Mouse (Mus musculus) neural tube, embryonic 11.5 days (tissue): Measurements from ENCODE around the gene Ncdn. TPM values are rescaled to one million over a fixed set of nuclear protein-coding genes. Genes with fewer than 3 reads are reported as not detected.

Experiments used
- ATAC-seq: fragments of 200-750 bp; cut with Nextera tagmentation; 2 replicates; pipeline ENCODE4 v1.8.0; 2017; ENCODE audit warnings: moderate number of reproducible peaks, mild to moderate bottlenecking, moderate TSS enrichment, moderate library complexity; ENCODE audit not compliant: insufficient read depth, low FRiP score, low TSS enrichment
- DNase-seq: peaks from one replicate; pipeline ENCODE4 v3.0.0-alpha.2; 2015; ENCODE audit warnings: low spot score
- H3K27ac ChIP-seq: fragments of 300-500 bp; sonication (generic); 2 replicates; pipeline ENCODE4 v1.5.1; 2014; ENCODE audit warnings: low read depth, mild to moderate bottlenecking, low read length
- H3K27me3 ChIP-seq: fragments of 300-500 bp; sonication (generic); 2 replicates; pipeline ENCODE4 v1.6.1; 2014; ENCODE audit warnings: mild to moderate bottlenecking, low read length, mixed read lengths; ENCODE audit not compliant: control insufficient read depth, insufficient read depth
- H3K36me3 ChIP-seq: fragments of 300-500 bp; sonication (generic); 2 replicates; pipeline ENCODE4 v1.6.1; 2014; ENCODE audit warnings: mild to moderate bottlenecking, low read length, moderate library complexity, mixed read lengths; ENCODE audit not compliant: control insufficient read depth, insufficient read depth
- H3K4me1 ChIP-seq: fragments of 300-500 bp; sonication (generic); 2 replicates; pipeline ENCODE4 v1.6.1; 2014; ENCODE audit warnings: low read length, mixed read lengths; ENCODE audit not compliant: control insufficient read depth, insufficient read depth
- H3K4me2 ChIP-seq: fragments of 300-500 bp; sonication (generic); 2 replicates; pipeline ENCODE4 v1.6.1; 2014; ENCODE audit warnings: low read depth, mild to moderate bottlenecking, moderate library complexity
- H3K4me3 ChIP-seq: fragments of 300-500 bp; sonication (generic); 2 replicates; pipeline ENCODE4 v1.5.1; 2014; ENCODE audit warnings: low read depth, low read length
- H3K9ac ChIP-seq: fragments of 300-500 bp; sonication (generic); 2 replicates; pipeline ENCODE4 v1.6.1; 2014; ENCODE audit warnings: mild to moderate bottlenecking, low read length
- H3K9me3 ChIP-seq: fragments of 300-500 bp; sonication (generic); 2 replicates; pipeline ENCODE4 v1.6.1; 2016; ENCODE audit warnings: low read length; ENCODE audit not compliant: control insufficient read depth
- WGBS: fragments of 180-500 bp; shearing (Covaris S2); extraction: QIAGEN DNeasy Blood & Tissue Kit; methylation state at CpG from one replicate; pipeline ENCODE4 v1.1.7; 2014; 5-methylcytosine and 5-hydroxymethylcytosine counted together
- polyA plus RNA-seq: library from polyadenylated mRNA; unstranded; fragments of >200 nt; fragmentation: Nextera tagmentation; extraction: Ambion mirVana; gene quantifications from 2 replicates; pipeline ENCODE4 v1.2.1, GENCODE M21; 2014

Ncdn gene
- polyA plus RNA-seq, 1 experiment from 2014 or later, result 41.9 TPM

GRCm38 (mm10) chr4:126775182-126775581 lies 21.9 kb upstream of the Ncdn start:
- WGBS, result 82% methylated on average over 1 of the region's 1 CpGs
- H3K27ac ChIP-seq, result no peak overlapping the region
- peaks cover 9% of the 10 kb centered on the region; the same call in 1 of the 2 replicates for H3K4me1 ChIP-seq
- no peaks in the 10 kb centered on the region for H3K27me3 ChIP-seq
- DNase-seq, result no peak
- no peak overlapping the region for H3K4me2 ChIP-seq
- H3K36me3 ChIP-seq, result no peaks in the 10 kb centered on the region
- H3K4me3 ChIP-seq, result no peak overlapping the region
- H3K9me3 ChIP-seq, result no peaks in the 10 kb centered on the region
- no peak for ATAC-seq
- H3K9ac ChIP-seq, result no peak overlapping the region

GRCm38 (mm10) chr4:126773871-126774270 lies 20.6 kb upstream of the Ncdn start:
- Histone ChIP-seq H3K36me3 (no peaks in the 10 kb centered on the region), H3K4me1 (no peaks in the 10 kb centered on the region), H3K27me3 (no peaks in the 10 kb centered on the region), H3K4me3 (no peak overlapping the region), H3K27ac (no peak overlapping the region), H3K4me2 (no peak overlapping the region), H3K9me3 (no peaks in the 10 kb centered on the region), H3K9ac (no peak overlapping the region)
- 92% methylated on average over 6 of the region's 6 CpGs for WGBS
- DNase-seq, result no peak
- ATAC-seq, result no peak

DNA sequence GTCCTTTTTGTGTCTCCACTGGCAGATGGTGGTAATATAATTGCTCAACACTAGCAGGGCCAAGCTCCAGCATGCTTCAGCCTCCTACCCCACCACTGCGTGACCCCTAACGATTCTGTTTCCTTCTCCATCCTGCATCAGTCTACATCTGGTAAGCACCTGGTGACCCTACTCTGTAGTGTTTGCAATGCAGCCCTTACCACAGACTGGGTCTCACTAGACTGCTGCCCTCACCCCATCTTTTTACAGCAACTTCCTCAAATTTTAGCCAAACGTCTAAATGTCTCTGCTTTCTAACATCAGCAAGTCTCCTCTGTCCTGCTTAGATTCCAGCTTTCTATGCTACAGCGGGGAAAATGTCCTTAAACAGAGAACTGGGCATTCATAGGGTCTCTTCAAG lies 17.6 kb upstream of the Ncdn start:
- no peaks in the 10 kb centered on the region for H3K27me3 ChIP-seq
- H3K4me1 ChIP-seq, result no peaks in the 10 kb centered on the region
- 78% methylated on average over 4 of the region's 4 CpGs for WGBS
- no peak overlapping the region for H3K9ac ChIP-seq
- H3K4me2 ChIP-seq, result no peak overlapping the region
- no peaks in the 10 kb centered on the region for H3K36me3 ChIP-seq
- no peak overlapping the region for H3K27ac ChIP-seq
- no peak overlapping the region for H3K4me3 ChIP-seq
- DNase-seq (no peak), ATAC-seq (no peak)
- H3K9me3 ChIP-seq, result no peaks in the 10 kb centered on the region

- 92% methylated on average over 9 of the region's 9 CpGs for WGBS
- no peak overlapping the region for H3K4me2 ChIP-seq
- no peak overlapping the region for H3K9ac ChIP-seq
- H3K4me1 ChIP-seq, result no peaks in the 10 kb centered on the region
- no peak overlapping the region for H3K27ac ChIP-seq
- no peaks in the 10 kb centered on the region for H3K27me3 ChIP-seq
- ATAC-seq, result no peak
- H3K9me3 ChIP-seq, result no peaks in the 10 kb centered on the region
- no peaks in the 10 kb centered on the region for H3K36me3 ChIP-seq
- no peak for DNase-seq
- no peak overlapping the region for H3K4me3 ChIP-seq
Observed at GRCm38 (mm10) chr4:126769800-126770563, 16.7 kb upstream of the Ncdn start.

DNA sequence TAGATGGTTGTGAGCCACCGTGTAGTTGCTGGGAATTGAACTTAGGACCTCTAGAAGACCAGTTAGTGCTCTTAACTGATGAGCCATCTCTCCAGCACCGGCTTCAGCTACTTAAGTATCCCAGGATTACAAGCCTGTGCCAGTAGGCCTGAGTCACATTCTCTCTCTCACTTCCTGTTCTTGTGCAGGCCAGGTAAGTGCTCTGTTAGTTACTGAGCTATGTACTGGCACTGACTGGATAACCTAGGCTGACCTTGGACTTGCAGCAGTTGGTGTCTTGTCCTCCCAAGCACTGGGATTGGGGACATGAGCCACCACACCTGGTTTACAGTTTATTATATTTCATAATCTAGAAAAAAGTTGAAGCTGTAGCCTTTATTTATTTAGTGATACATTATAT lies 10.2 kb upstream of the Ncdn start:
- Histone ChIP-seq H3K27ac (no peak overlapping the region), H3K4me2 (no peak overlapping the region), H3K9ac (no peak overlapping the region), H3K4me1 (no peaks in the 10 kb centered on the region), H3K9me3 (no peaks in the 10 kb centered on the region), H3K27me3 (no peaks in the 10 kb centered on the region), H3K4me3 (no peak overlapping the region), H3K36me3 (no peaks in the 10 kb centered on the region)
- 83% methylated on average over 2 of the region's 2 CpGs for WGBS
- DNase-seq (no peak), ATAC-seq (no peak)

- no peak overlapping the region for H3K4me2 ChIP-seq
- H3K27me3 ChIP-seq, result no peaks in the 10 kb centered on the region
- ATAC-seq (no peak), DNase-seq (no peak)
- H3K9me3 ChIP-seq, result no peaks in the 10 kb centered on the region
- 80% methylated on average over 11 of the region's 11 CpGs for WGBS
- H3K27ac ChIP-seq, result no peak overlapping the region
- H3K36me3 ChIP-seq, result 0 out of 2 replicates have a peak, but pooled peaks cover 2% of the 10 kb centered on the region
- H3K9ac ChIP-seq, result no peak overlapping the region
- no peak overlapping the region for H3K4me3 ChIP-seq
- no peaks in the 10 kb centered on the region for H3K4me1 ChIP-seq
Observed at GRCm38 (mm10) chr4:126762586-126763359, 9.5 kb upstream of the Ncdn start.

- H3K27ac ChIP-seq, result no peak overlapping the region
- no peak overlapping the region for H3K4me3 ChIP-seq
- no peaks in the 10 kb centered on the region for H3K27me3 ChIP-seq
- no peak for ATAC-seq
- no peaks in the 10 kb centered on the region for H3K9me3 ChIP-seq
- peaks cover 1% of the 10 kb centered on the region; the same call in 1 of the 2 replicates for H3K4me1 ChIP-seq
- DNase-seq, result no peak
- H3K9ac ChIP-seq, result no peak overlapping the region
- H3K36me3 ChIP-seq, result 0 out of 2 replicates have a peak, but pooled peaks cover 2% of the 10 kb centered on the region
- no peak overlapping the region for H3K4me2 ChIP-seq
- 84% methylated on average over 2 of the region's 2 CpGs for WGBS
Observed at GRCm38 (mm10) chr4:126759435-126759834, 6.2 kb upstream of the Ncdn start.

DNA sequence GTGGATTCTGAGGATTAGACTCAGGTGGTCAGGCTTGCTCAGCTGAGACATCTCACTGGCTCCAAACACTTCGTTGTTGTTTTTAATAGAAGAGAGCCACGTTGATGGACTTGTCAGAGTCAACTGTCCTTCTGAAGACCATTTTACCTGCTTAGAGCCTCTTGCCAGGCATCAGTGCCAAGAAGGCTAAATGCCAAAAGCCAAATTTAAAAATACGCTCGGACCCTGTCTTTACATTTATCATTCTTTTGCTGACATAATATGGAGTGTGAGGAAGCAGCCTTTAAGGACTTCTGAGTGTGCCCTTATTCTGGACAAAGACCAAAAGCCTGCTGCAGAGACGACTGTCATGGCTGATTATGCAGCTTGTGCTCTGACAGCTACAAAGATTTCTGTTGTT lies 5.1 kb upstream of the Ncdn start:
- Histone ChIP-seq H3K36me3 (0 out of 2 replicates have a peak, but pooled peaks cover 2% of the 10 kb centered on the region), H3K9ac (no peak overlapping the region), H3K4me3 (no peak overlapping the region), H3K4me2 (no peak overlapping the region), H3K9me3 (no peaks in the 10 kb centered on the region), H3K27me3 (no peaks in the 10 kb centered on the region), H3K27ac (no peak overlapping the region), H3K4me1 (peaks cover 4% of the 10 kb centered on the region; the same call in 1 of the 2 replicates)
- DNase-seq, result no peak
- WGBS, result 90% methylated on average over 5 of the region's 5 CpGs
- ATAC-seq, result no peak
